Mouse (Mus musculus): ENCODE results near the gene Gripap1. TPM values are rescaled to one million over a fixed set of nuclear protein-coding genes. Genes with fewer than 3 reads are reported as not detected.
A peak's percentile ranks its signal among the peaks of the same experiment; 100 is the strongest.

Gene Gripap1
- total RNA-seq (2014; rRNA removed; ENCODE audit: low replicate concordance) (2.4 and 6.8 TPM in 2 replicates), polyA plus RNA-seq (2015; fragmentation: Nextera tagmentation; extraction: Ambion mirVana) (17.5 and 19.3 TPM in 2 replicates)

DNA sequence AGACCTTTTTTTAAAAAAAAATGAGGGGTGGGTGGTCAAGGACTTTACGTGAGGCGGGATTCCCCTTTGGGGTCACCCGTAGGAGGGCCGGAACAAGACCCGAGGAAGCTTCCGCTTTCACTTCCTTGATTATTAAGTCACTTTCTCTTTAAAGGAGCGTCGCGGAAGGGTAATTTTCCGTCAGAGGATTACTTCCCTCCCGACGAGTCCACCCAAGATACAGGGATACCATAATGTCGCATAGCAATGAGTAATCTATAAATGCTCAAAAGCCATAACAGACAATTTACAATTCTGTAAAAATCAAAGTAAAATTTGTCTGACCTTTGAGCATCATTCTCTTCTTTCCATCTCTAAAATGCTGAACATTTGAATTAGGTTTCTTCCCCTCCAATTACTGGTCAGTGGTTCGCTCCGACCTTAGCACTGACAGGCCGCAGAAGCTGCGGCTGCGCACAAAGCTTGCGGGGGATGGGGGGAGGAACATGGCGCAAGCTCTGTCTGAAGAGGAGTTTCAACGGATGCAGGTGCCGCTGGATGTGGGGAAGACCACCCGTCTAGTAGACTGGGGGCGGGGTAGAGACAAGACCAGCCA, at the start of gene Gripap1:
TSS of gene Gripap1 (plus strand) at position 224 of the 595 bp plus-strand sequence.
- no peaks in the 10 kb centered on the region for H3K27me3 ChIP-seq (ENCODE audit: control insufficient read depth, insufficient read depth, low read length)
- peak within 1 kb of the TSS; percentile 66 for H3K4me2 ChIP-seq (ENCODE audit: low read depth, low read length)
- 18% methylated on average over 24 of the region's 24 CpGs for WGBS
- DNase-seq (ENCODE audit: low spot score), result peak; percentile 89
- ATAC-seq (ENCODE audit: insufficient read depth, low read depth), result peak; percentile 84
- H3K9me3 ChIP-seq (replicated peaks; ENCODE audit: control insufficient read depth, low read length), result no peaks in the 10 kb centered on the region
- H3K36me3 ChIP-seq (replicated peaks; ENCODE audit: control insufficient read depth, insufficient read depth, low read length), result no peaks in the 10 kb centered on the region
- H3K4me1 ChIP-seq (ENCODE audit: control insufficient read depth, insufficient read depth), result 0 out of 2 replicates have a peak, but pooled peaks cover 6% of the 10 kb centered on the region
- TF ChIP-seq EP300 (IDR thresholded peaks at IDR 0.05; ENCODE audit: low read depth), result no peak
- no peak for TF ChIP-seq CTCF (IDR thresholded peaks at IDR 0.05; ENCODE audit: low read depth)
- H3K4me3 ChIP-seq (ENCODE audit: low read depth, low read length), result peak within 1 kb of the TSS; percentile 62
- H3K9ac ChIP-seq (replicated peaks; ENCODE audit: low read depth, low read length), result peak within 1 kb of the TSS; percentile 66; the same call in 1 of the 2 replicates
- H3K27ac ChIP-seq (ENCODE audit: low read depth), result peak within 1 kb of the TSS; percentile 43; the same call in 1 of the 2 replicates

GRCm38 (mm10) chrX:7740082-7740819, 49.3 kb upstream of the Gripap1 start:
- TF ChIP-seq CTCF (IDR thresholded peaks at IDR 0.05; ENCODE audit: low read depth), result no peak
- no peak for TF ChIP-seq EP300 (IDR thresholded peaks at IDR 0.05; ENCODE audit: low read depth)
- no peak overlapping the region for H3K4me2 ChIP-seq (ENCODE audit: low read depth, low read length)
- no peak overlapping the region for H3K4me3 ChIP-seq (ENCODE audit: low read depth, low read length)
- DNase-seq (ENCODE audit: low spot score), result no peak
- H3K27ac ChIP-seq (ENCODE audit: low read depth), result no peak overlapping the region
- H3K9ac ChIP-seq (replicated peaks; ENCODE audit: low read depth, low read length), result no peak overlapping the region
- no peaks in the 10 kb centered on the region for H3K4me1 ChIP-seq (ENCODE audit: control insufficient read depth, insufficient read depth)
- H3K9me3 ChIP-seq (replicated peaks; ENCODE audit: control insufficient read depth, low read length), result no peaks in the 10 kb centered on the region
- WGBS, result 54% methylated on average over 10 of the region's 10 CpGs
- ATAC-seq (ENCODE audit: insufficient read depth, low read depth), result no peak
- H3K27me3 ChIP-seq (ENCODE audit: control insufficient read depth, insufficient read depth, low read length), result no peaks in the 10 kb centered on the region
- no peaks in the 10 kb centered on the region for H3K36me3 ChIP-seq (replicated peaks; ENCODE audit: control insufficient read depth, insufficient read depth, low read length)

- no peaks in the 10 kb centered on the region for H3K9me3 ChIP-seq (replicated peaks; ENCODE audit: control insufficient read depth, low read length)
- no peak overlapping the region for H3K4me3 ChIP-seq (ENCODE audit: low read depth, low read length)
- H3K4me1 ChIP-seq (ENCODE audit: control insufficient read depth, insufficient read depth), result no peaks in the 10 kb centered on the region
- no peaks in the 10 kb centered on the region for H3K36me3 ChIP-seq (replicated peaks; ENCODE audit: control insufficient read depth, insufficient read depth, low read length)
- H3K27ac ChIP-seq (ENCODE audit: low read depth), result no peak overlapping the region
- ATAC-seq (ENCODE audit: insufficient read depth, low read depth) (no peak), DNase-seq (ENCODE audit: low spot score) (no peak)
- WGBS, result 56% methylated on average over 5 of the region's 5 CpGs
- H3K4me2 ChIP-seq (ENCODE audit: low read depth, low read length), result no peak overlapping the region
- no peaks in the 10 kb centered on the region for H3K27me3 ChIP-seq (ENCODE audit: control insufficient read depth, insufficient read depth, low read length)
- no peak for TF ChIP-seq EP300 (IDR thresholded peaks at IDR 0.05; ENCODE audit: low read depth)
- TF ChIP-seq CTCF (IDR thresholded peaks at IDR 0.05; ENCODE audit: low read depth), result no peak
- no peak overlapping the region for H3K9ac ChIP-seq (replicated peaks; ENCODE audit: low read depth, low read length)
Measured at GRCm38 (mm10) chrX:7741103-7741502, 48.5 kb upstream of the Gripap1 start.

GRCm38 (mm10) chrX:7743470-7743869, 46.1 kb upstream of the Gripap1 start:
- H3K9ac ChIP-seq (replicated peaks; ENCODE audit: low read depth, low read length), result no peak overlapping the region
- no peaks in the 10 kb centered on the region for H3K27me3 ChIP-seq (ENCODE audit: control insufficient read depth, insufficient read depth, low read length)
- 49% methylated on average over 5 of the region's 5 CpGs for WGBS
- H3K4me2 ChIP-seq (ENCODE audit: low read depth, low read length), result no peak overlapping the region
- no peaks in the 10 kb centered on the region for H3K4me1 ChIP-seq (ENCODE audit: control insufficient read depth, insufficient read depth)
- TF ChIP-seq EP300 (IDR thresholded peaks at IDR 0.05; ENCODE audit: low read depth) (no peak), CTCF (IDR thresholded peaks at IDR 0.05; ENCODE audit: low read depth) (no peak)
- H3K27ac ChIP-seq (ENCODE audit: low read depth), result no peak overlapping the region
- ATAC-seq (ENCODE audit: insufficient read depth, low read depth) (no peak), DNase-seq (ENCODE audit: low spot score) (no peak)
- no peak overlapping the region for H3K4me3 ChIP-seq (ENCODE audit: low read depth, low read length)
- no peaks in the 10 kb centered on the region for H3K36me3 ChIP-seq (replicated peaks; ENCODE audit: control insufficient read depth, insufficient read depth, low read length)
- no peaks in the 10 kb centered on the region for H3K9me3 ChIP-seq (replicated peaks; ENCODE audit: control insufficient read depth, low read length)

- Histone ChIP-seq H3K9me3 (replicated peaks; ENCODE audit: control insufficient read depth, low read length) (no peaks in the 10 kb centered on the region), H3K27ac (ENCODE audit: low read depth) (no peak overlapping the region), H3K4me1 (ENCODE audit: control insufficient read depth, insufficient read depth) (no peaks in the 10 kb centered on the region), H3K27me3 (ENCODE audit: control insufficient read depth, insufficient read depth, low read length) (no peaks in the 10 kb centered on the region), H3K9ac (replicated peaks; ENCODE audit: low read depth, low read length) (no peak overlapping the region), H3K4me2 (ENCODE audit: low read depth, low read length) (no peak overlapping the region), H3K36me3 (replicated peaks; ENCODE audit: control insufficient read depth, insufficient read depth, low read length) (no peaks in the 10 kb centered on the region), H3K4me3 (ENCODE audit: low read depth, low read length) (no peak overlapping the region)
- WGBS, result 45% methylated on average over 1 of the region's 1 CpGs
- DNase-seq (ENCODE audit: low spot score) (no peak), ATAC-seq (ENCODE audit: insufficient read depth, low read depth) (no peak)
- TF ChIP-seq EP300 (IDR thresholded peaks at IDR 0.05; ENCODE audit: low read depth), result no peak
- TF ChIP-seq CTCF (IDR thresholded peaks at IDR 0.05; ENCODE audit: low read depth), result no peak
Measured at GRCm38 (mm10) chrX:7744940-7745339, 44.6 kb upstream of the Gripap1 start.
